Mouse (Mus musculus): ENCODE measurements around the gene Crocc2.

Crocc2 gene

GRCm38 (mm10) chr1:93271751-93272150, 103.2 kb downstream of the Crocc2 start:
- DNase-seq (ENCODE audit: low spot score in 2 of 2), result no peak

GRCm38 (mm10) chr1:93272409-93272821, 103.9 kb downstream of the Crocc2 start:
- DNase-seq (ENCODE audit: low spot score in 2 of 2), result peak; percentile 36 to 79

GRCm38 (mm10) chr1:93275561-93275960, 107.0 kb downstream of the Crocc2 start:
- no peak for DNase-seq (ENCODE audit: low spot score in 2 of 2)

- no peak for DNase-seq (ENCODE audit: low spot score in 2 of 2)
Measured at GRCm38 (mm10) chr1:93277041-93277440, 108.5 kb downstream of the Crocc2 start.
